Mouse (Mus musculus) cortical plate, adult 2 months (tissue): Measurements from ENCODE around the gene Ncl.

Experiments used
- CTCF ChIP-seq: fragments of 200-500 bp; IDR thresholded peaks from 2 replicates; pipeline ENCODE4 v1.5.1; 2011; ENCODE audit warnings: mild to moderate bottlenecking, control low read depth, low read length; ENCODE audit not compliant: insufficient read depth; ENCODE audit errors: extremely low read depth
- POLR2A ChIP-seq: fragments of 200-500 bp; IDR thresholded peaks from 2 replicates; pipeline ENCODE4 v1.6.1; 2011; ENCODE audit warnings: mild to moderate bottlenecking, low read length, control low read depth; ENCODE audit not compliant: insufficient read depth; ENCODE audit errors: extremely low read depth

- TF ChIP-seq POLR2A, result no peak
- TF ChIP-seq CTCF, result no peak
These were observed 51.1 kb downstream of the Ncl start for GRCm38 (mm10) chr1:86307871-86308641.
